23 mouse cellular contexts compared by ENCODE assay signal in genomic region chr4:84661341-84661740, GRCm38 (mm10). TPM values are rescaled to one million over a fixed set of nuclear protein-coding genes. Genes with fewer than 3 reads are reported as not detected.
DNase-seq lines count a peak whose midpoint lies in the region; TF ChIP-seq lines count a peak whose summit lies in the region.
"Had no signal": no experiment of that assay in that cellular context is flagged by ENCODE, and none has a peak within 500 bp of the region (broad histone marks: within the 10 kb centered on the region; RNA-seq: fewer than 3 reads in every experiment).

No protein-coding gene starts in this region.

- in situ Hi-C loops in ES-E14 (cut with MboI; ENCODE audit: low sequenced_read_pairs in 2 of 2, unreplicated experiment in 2 of 2), result no loop called here

- no peaks in the 10 kb centered on the region for H3K9me3 ChIP-seq in ES-Bruce4 (replicated peaks; ENCODE audit: control insufficient read depth, insufficient read depth, low read length, poor library complexity, severe bottlenecking)
- H3K9me3 ChIP-seq in ES-E14 (ENCODE audit: control insufficient read depth, insufficient read depth, low read depth, low read length), result no peaks in the 10 kb centered on the region
- H3K9me3 ChIP-seq: embryonic facial prominence, embryonic 13.5 days; embryonic facial prominence, embryonic 15.5 days; forebrain, embryonic 10.5 days; forebrain, embryonic 12.5 days had no signal

- TF ChIP-seq EP300 in ES-Bruce4 (IDR thresholded peaks at IDR 0.05; ENCODE audit: insufficient read depth, low read depth, low read length), result no peak

- H3K4me3 ChIP-seq in ES-Bruce4 (ENCODE audit: low read depth, low read length), result no peak overlapping the region
- no peak overlapping the region for H3K4me3 ChIP-seq in ES-E14 (ENCODE audit: insufficient read depth in 1 of 2, low read depth in 1 of 2, low read length in 2 of 2, poor library complexity in 1 of 2, severe bottlenecking in 1 of 2)
- H3K4me3 ChIP-seq: embryonic facial prominence, embryonic 13.5 days; embryonic facial prominence, embryonic 15.5 days; erythroblast, embryonic 14.5 days; forebrain, embryonic 10.5 days; forebrain, embryonic 12.5 days had no signal

- DNase-seq in ES-E14 (ENCODE audit: low read depth, low spot score), result no peak
- peak; percentile 37 for DNase-seq in ZHBTc4 (ENCODE audit: low read depth, low spot score)
- no peak for DNase-seq in lung, postnatal 14 days
- no peak for DNase-seq in frontal cortex, postnatal 36 days (ENCODE audit: low spot score in 2 of 2)
- DNase-seq in left cerebral cortex, postnatal 4 days, result no peak
- DNase-seq: adrenal gland, adult 2 months; adrenal gland, postnatal 10 days; adrenal gland, postnatal 25 days; cerebellum, adult 11 months; cerebellum, adult 18-20 months; cerebellum, adult 8-10 months; cerebellum, adult 9-11 months; cerebellum, postnatal 14 days; cerebellum, postnatal 36 days; embryo, embryonic 11 days had no signal

- no peak for TF ChIP-seq POLR2A in ES-Bruce4 (IDR thresholded peaks at IDR 0.05; ENCODE audit: insufficient read depth, low read length)

- no peak for TF ChIP-seq CTCF in ES-Bruce4 (IDR thresholded peaks at IDR 0.05; ENCODE audit: low read depth, low read length)

- H3K4me1 ChIP-seq in ES-Bruce4 (ENCODE audit: control insufficient read depth, insufficient read depth, low read length) (peaks cover 7% of the 10 kb centered on the region), ES-E14 (ENCODE audit: control insufficient read depth in 2 of 2, insufficient read depth in 2 of 2, low read length in 2 of 2, poor library complexity in 1 of 2) (peaks cover 13 to 40% of the 10 kb centered on the region in 2 experiments)
- H3K4me1 ChIP-seq: embryonic facial prominence, embryonic 13.5 days; embryonic facial prominence, embryonic 15.5 days; forebrain, embryonic 10.5 days; forebrain, embryonic 12.5 days had no signal

- intact Hi-C loops in left cerebral cortex, postnatal 4 days (cut with DNase I), result no loop called here

- H3K9ac ChIP-seq in ES-Bruce4 (ENCODE audit: low read depth, poor library complexity, severe bottlenecking) (peak overlapping the region; percentile 18; the same call in 1 of the 2 replicates), ES-E14 (ENCODE audit: insufficient read depth, low read depth, low read length, poor library complexity, severe bottlenecking) (peak overlapping the region; percentile 44; the same call in 1 of the 2 replicates)
- H3K9ac ChIP-seq: embryonic facial prominence, embryonic 13.5 days; embryonic facial prominence, embryonic 15.5 days; forebrain, embryonic 12.5 days had no signal

- H3K36me3 ChIP-seq in ES-Bruce4 (ENCODE audit: control insufficient read depth, insufficient read depth, low read length, poor library complexity, severe bottlenecking) (no peaks in the 10 kb centered on the region), ES-E14 (ENCODE audit: control insufficient read depth, insufficient read depth, low read length, poor library complexity, severe bottlenecking) (no peaks in the 10 kb centered on the region; the same call in 1 of the 2 replicates)
- H3K36me3 ChIP-seq: embryonic facial prominence, embryonic 15.5 days; forebrain, embryonic 10.5 days; forebrain, embryonic 12.5 days had no signal

- peak overlapping the region; percentile 100 for H3K27ac ChIP-seq in ES-Bruce4 (ENCODE audit: insufficient read depth, low read length)
- peak overlapping the region; percentile 89; the same call in 1 of the 2 replicates for H3K27ac ChIP-seq in ES-E14 (ENCODE audit: insufficient read depth, low read depth, low read length, poor library complexity, severe bottlenecking)
- H3K27ac ChIP-seq: embryonic facial prominence, embryonic 13.5 days; embryonic facial prominence, embryonic 15.5 days; forebrain, embryonic 10.5 days; forebrain, embryonic 12.5 days had no signal

- no peaks in the 10 kb centered on the region for H3K27me3 ChIP-seq in ES-Bruce4 (ENCODE audit: control insufficient read depth, insufficient read depth, low read length, poor library complexity, severe bottlenecking)
- H3K27me3 ChIP-seq: embryonic facial prominence, embryonic 13.5 days; embryonic facial prominence, embryonic 15.5 days; forebrain, embryonic 12.5 days had no signal

TF ChIP-seq in ES-E14, 5 proteins besides CTCF, POLR2A, EP300 and RAD21:
- TF ChIP-seq ZNF384 (IDR thresholded peaks at IDR 0.05; ENCODE audit: low read depth, low read length) (no peak), MAFK (IDR thresholded peaks at IDR 0.05; ENCODE audit: insufficient read depth, low read depth, low read length) (no peak)
TF ChIP-seq in ES-E14: peak in this region for 0.

RNA-seq across cellular contexts. Expression of gene Bnc2, which starts 13.7 kb away (rescaled TPM):
- 7.2 and 7.8 TPM in 2 replicates for polyA plus RNA-seq in ES-Bruce4 (2011; ENCODE audit: insufficient read depth, insufficient read length, low read depth, missing spikeins)
- 15.1 and 25.3 TPM in 2 replicates for total RNA-seq in ES-E14 (2012; rRNA removed)
- 1 to 10 TPM; 3.4 to 5.3 TPM for total RNA-seq in left cerebral cortex, postnatal 4 days (2021)
- total RNA-seq: common myeloid progenitor, adult 5-6 weeks; MEL had no signal
- polyA plus RNA-seq: erythroblast, embryonic 14.5 days had no signal
